Mouse (Mus musculus) neutrophil, adult 5-6 weeks (primary cell): ENCODE data around the gene Wdr41. TPM values are rescaled to one million over a fixed set of nuclear protein-coding genes. Genes with fewer than 3 reads are reported as not detected.
A peak's percentile ranks its signal among the peaks of the same experiment; 100 is the strongest.

ENCODE experiments used
- ATAC-seq: fragments of 151-379, 151-347 bp; 2 replicates; pipeline ENCODE4 v1.8.0; 2017; ENCODE audit warnings: mild to moderate bottlenecking, moderate TSS enrichment; ENCODE audit not compliant: insufficient number of reproducible peaks, poor library complexity, low FRiP score, severe bottlenecking; ENCODE audit errors: extremely low read depth
- total RNA-seq: library from RNA; stranded (forward); fragments of 200-1000 nt; gene quantifications from 2 replicates; pipeline ENCODE4 v1.2.3, GENCODE M21; 2017

The Wdr41 gene
- 11.3 and 12.3 TPM in 2 replicates for total RNA-seq

GRCm38 (mm10) chr13:94976219-94977186, at the start of gene Wdr41:
TSS of gene Wdr41 (plus strand) at chr13:94976344.
- peak; percentile 93 for ATAC-seq

- ATAC-seq = no peak
These were observed 48.1 kb upstream of the Wdr41 start for GRCm38 (mm10) chr13:94928086-94928485.

- ATAC-seq = no peak
These were observed 37.7 kb upstream of the Wdr41 start for GRCm38 (mm10) chr13:94938418-94938817.

GRCm38 (mm10) chr13:94940104-94940503, 36.0 kb upstream of the Wdr41 start:
- no peak for ATAC-seq

GRCm38 (mm10) chr13:94941230-94941629, 34.9 kb upstream of the Wdr41 start:
- ATAC-seq = no peak

GRCm38 (mm10) chr13:94955941-94956340, 20.2 kb upstream of the Wdr41 start:
- ATAC-seq = no peak

GRCm38 (mm10) chr13:94957965-94958364, 18.2 kb upstream of the Wdr41 start:
- no peak for ATAC-seq

GRCm38 (mm10) chr13:94969992-94970553, 6.1 kb upstream of the Wdr41 start:
- no peak for ATAC-seq

- no peak for ATAC-seq
These were observed 321 bp upstream of the Wdr41 start for GRCm38 (mm10) chr13:94975828-94976218.

GRCm38 (mm10) chr13:94979081-94979480, 2.9 kb downstream of the Wdr41 start:
- ATAC-seq = no peak

GRCm38 (mm10) chr13:94990516-94990915, 14.4 kb downstream of the Wdr41 start:
- ATAC-seq = no peak

- ATAC-seq = no peak
These were observed 31.1 kb downstream of the Wdr41 start for GRCm38 (mm10) chr13:95007281-95007680.

GRCm38 (mm10) chr13:95009261-95009660, 33.1 kb downstream of the Wdr41 start:
- ATAC-seq = no peak

GRCm38 (mm10) chr13:95011546-95012257, 35.6 kb downstream of the Wdr41 start:
- no peak for ATAC-seq

GRCm38 (mm10) chr13:95017278-95017677, 41.1 kb downstream of the Wdr41 start:
- ATAC-seq = no peak

GRCm38 (mm10) chr13:95017916-95018315, 41.8 kb downstream of the Wdr41 start:
- ATAC-seq = no peak

- ATAC-seq = no peak
These were observed 43.2 kb downstream of the Wdr41 start for GRCm38 (mm10) chr13:95019345-95019744.

GRCm38 (mm10) chr13:95020216-95020615, 44.1 kb downstream of the Wdr41 start:
- no peak for ATAC-seq

- no peak for ATAC-seq
These were observed 54.7 kb downstream of the Wdr41 start for GRCm38 (mm10) chr13:95030828-95031227.
